Mouse (Mus musculus): ENCODE measurements around the gene Lypd3. TPM values are rescaled to one million over a fixed set of nuclear protein-coding genes. Genes with fewer than 3 reads are reported as not detected.
A peak's percentile ranks its signal among the peaks of the same experiment; 100 is the strongest.

The Lypd3 gene
- 0.05 TPM in 1 of 2 replicates, not detected in the other for polyA plus RNA-seq (2015; fragmentation: Nextera tagmentation; extraction: Ambion mirVana)

- Histone ChIP-seq H3K27ac (ENCODE audit: low read length) (no peak within 1 kb of the TSS), H3K4me3 (ENCODE audit: low read depth, low read length) (no peak within 1 kb of the TSS), H3K4me1 (ENCODE audit: control insufficient read depth, low read depth, low read length) (peaks cover 4% of the 10 kb centered on the region), H3K4me2 (ENCODE audit: low read depth, low read length) (no peak within 1 kb of the TSS), H3K9me3 (replicated peaks; ENCODE audit: control insufficient read depth, low read length) (no peaks in the 10 kb centered on the region), H3K27me3 (ENCODE audit: control insufficient read depth, insufficient read depth, low read depth, low read length) (peaks cover 41% of the 10 kb centered on the region), H3K9ac (ENCODE audit: low read depth, low read length) (no peak within 1 kb of the TSS), H3K36me3 (ENCODE audit: control insufficient read depth, insufficient read depth) (no peaks in the 10 kb centered on the region)
- WGBS (ENCODE audit: insufficient replicate concordance): 36% methylated on average over 15 of the region's 15 CpGs
- ATAC-seq (ENCODE audit: low read depth): no peak
These were observed at the start of gene Lypd3 for GRCm38 (mm10) chr7:24636264-24636663. Gene Lypd3, plus strand, starts transcription at chr7:24636550.

- H3K9ac ChIP-seq (ENCODE audit: low read depth, low read length): no peak overlapping the region
- no peaks in the 10 kb centered on the region for H3K36me3 ChIP-seq (ENCODE audit: control insufficient read depth, insufficient read depth)
- peak; percentile 60 for ATAC-seq (ENCODE audit: low read depth)
- H3K4me2 ChIP-seq (ENCODE audit: low read depth, low read length): peak overlapping the region; percentile 60
- 11% methylated on average over 8 of the region's 8 CpGs for WGBS (ENCODE audit: insufficient replicate concordance)
- peaks cover 13% of the 10 kb centered on the region for H3K4me1 ChIP-seq (ENCODE audit: control insufficient read depth, low read depth, low read length)
- H3K27ac ChIP-seq (ENCODE audit: low read length): no peak overlapping the region
- H3K9me3 ChIP-seq (replicated peaks; ENCODE audit: control insufficient read depth, low read length): no peaks in the 10 kb centered on the region; the same call in 1 of the 2 replicates
- H3K4me3 ChIP-seq (ENCODE audit: low read depth, low read length): peak overlapping the region; percentile 47; the same call in 1 of the 2 replicates
- H3K27me3 ChIP-seq (ENCODE audit: control insufficient read depth, insufficient read depth, low read depth, low read length): peaks cover 20% of the 10 kb centered on the region
These were observed 49.5 kb upstream of the Lypd3 start for GRCm38 (mm10) chr7:24586828-24587227.

- H3K36me3 ChIP-seq (ENCODE audit: control insufficient read depth, insufficient read depth): no peaks in the 10 kb centered on the region
- peak within 1 kb of the TSS; percentile 60 for H3K4me2 ChIP-seq (ENCODE audit: low read depth, low read length)
- H3K4me1 ChIP-seq (ENCODE audit: control insufficient read depth, low read depth, low read length): peaks cover 19% of the 10 kb centered on the region
- WGBS (ENCODE audit: insufficient replicate concordance): 11% methylated on average over 30 of the region's 30 CpGs
- no peak within 1 kb of the TSS for H3K27ac ChIP-seq (ENCODE audit: low read length)
- no peaks in the 10 kb centered on the region; the same call in 1 of the 2 replicates for H3K9me3 ChIP-seq (replicated peaks; ENCODE audit: control insufficient read depth, low read length)
- peak within 1 kb of the TSS; percentile 32 for H3K9ac ChIP-seq (ENCODE audit: low read depth, low read length)
- ATAC-seq (ENCODE audit: low read depth): no peak
- H3K4me3 ChIP-seq (ENCODE audit: low read depth, low read length): peak within 1 kb of the TSS; percentile 47
- H3K27me3 ChIP-seq (ENCODE audit: control insufficient read depth, insufficient read depth, low read depth, low read length): peaks cover 20% of the 10 kb centered on the region
These were observed 48.8 kb upstream of the Lypd3 start, which contains the start of the genes Ethe1 and Zfp575 for GRCm38 (mm10) chr7:24587330-24588105. Gene Ethe1, plus strand, starts transcription at chr7:24587543. Gene Zfp575, minus strand, starts transcription at chr7:24587641.

GRCm38 (mm10) chr7:24588336-24588735 is 48.0 kb upstream of the Lypd3 start:
- WGBS (ENCODE audit: insufficient replicate concordance): 66% methylated on average over 13 of the region's 13 CpGs
- Histone ChIP-seq H3K9me3 (replicated peaks; ENCODE audit: control insufficient read depth, low read length) (no peaks in the 10 kb centered on the region; the same call in 1 of the 2 replicates), H3K36me3 (ENCODE audit: control insufficient read depth, insufficient read depth) (no peaks in the 10 kb centered on the region), H3K4me1 (ENCODE audit: control insufficient read depth, low read depth, low read length) (peaks cover 28% of the 10 kb centered on the region), H3K27me3 (ENCODE audit: control insufficient read depth, insufficient read depth, low read depth, low read length) (peaks cover 20% of the 10 kb centered on the region), H3K4me3 (ENCODE audit: low read depth, low read length) (no peak overlapping the region), H3K4me2 (ENCODE audit: low read depth, low read length) (no peak overlapping the region), H3K27ac (ENCODE audit: low read length) (no peak overlapping the region), H3K9ac (ENCODE audit: low read depth, low read length) (no peak overlapping the region)
- no peak for ATAC-seq (ENCODE audit: low read depth)

- WGBS (ENCODE audit: insufficient replicate concordance): 39% methylated on average over 5 of the region's 5 CpGs
- no peaks in the 10 kb centered on the region for H3K9me3 ChIP-seq (replicated peaks; ENCODE audit: control insufficient read depth, low read length)
- peak overlapping the region; percentile 12; the same call in 1 of the 2 replicates for H3K4me2 ChIP-seq (ENCODE audit: low read depth, low read length)
- no peaks in the 10 kb centered on the region; the same call in 1 of the 2 replicates for H3K27me3 ChIP-seq (ENCODE audit: control insufficient read depth, insufficient read depth, low read depth, low read length)
- no peaks in the 10 kb centered on the region for H3K36me3 ChIP-seq (ENCODE audit: control insufficient read depth, insufficient read depth)
- H3K27ac ChIP-seq (ENCODE audit: low read length): 0 out of 2 replicates have a peak overlapping the region, but pooled peaks have one; percentile 10
- peak; percentile 62 for ATAC-seq (ENCODE audit: low read depth)
- peaks cover 38% of the 10 kb centered on the region for H3K4me1 ChIP-seq (ENCODE audit: control insufficient read depth, low read depth, low read length)
- no peak overlapping the region for H3K4me3 ChIP-seq (ENCODE audit: low read depth, low read length)
- H3K9ac ChIP-seq (ENCODE audit: low read depth, low read length): no peak overlapping the region
These were observed 44.6 kb upstream of the Lypd3 start for GRCm38 (mm10) chr7:24591735-24592134.

GRCm38 (mm10) chr7:24592163-24592562 is 44.2 kb upstream of the Lypd3 start:
- Histone ChIP-seq H3K36me3 (ENCODE audit: control insufficient read depth, insufficient read depth) (no peaks in the 10 kb centered on the region), H3K27me3 (ENCODE audit: control insufficient read depth, insufficient read depth, low read depth, low read length) (no peaks in the 10 kb centered on the region), H3K4me1 (ENCODE audit: control insufficient read depth, low read depth, low read length) (peaks cover 35% of the 10 kb centered on the region), H3K4me3 (ENCODE audit: low read depth, low read length) (no peak overlapping the region), H3K9me3 (replicated peaks; ENCODE audit: control insufficient read depth, low read length) (no peaks in the 10 kb centered on the region), H3K4me2 (ENCODE audit: low read depth, low read length) (peak overlapping the region; percentile 12; the same call in 1 of the 2 replicates), H3K27ac (ENCODE audit: low read length) (0 out of 2 replicates have a peak overlapping the region, but pooled peaks have one; percentile 10), H3K9ac (ENCODE audit: low read depth, low read length) (no peak overlapping the region)
- no peak for ATAC-seq (ENCODE audit: low read depth)
- WGBS (ENCODE audit: insufficient replicate concordance): 44% methylated on average over 4 of the region's 4 CpGs

- H3K27me3 ChIP-seq (ENCODE audit: control insufficient read depth, insufficient read depth, low read depth, low read length): no peaks in the 10 kb centered on the region
- no peaks in the 10 kb centered on the region for H3K9me3 ChIP-seq (replicated peaks; ENCODE audit: control insufficient read depth, low read length)
- no peak for ATAC-seq (ENCODE audit: low read depth)
- H3K36me3 ChIP-seq (ENCODE audit: control insufficient read depth, insufficient read depth): no peaks in the 10 kb centered on the region
- WGBS (ENCODE audit: insufficient replicate concordance): 73% methylated on average over 6 of the region's 6 CpGs
- no peak overlapping the region for H3K4me3 ChIP-seq (ENCODE audit: low read depth, low read length)
- H3K4me1 ChIP-seq (ENCODE audit: control insufficient read depth, low read depth, low read length): peaks cover 32% of the 10 kb centered on the region
- no peak overlapping the region for H3K4me2 ChIP-seq (ENCODE audit: low read depth, low read length)
- no peak overlapping the region for H3K9ac ChIP-seq (ENCODE audit: low read depth, low read length)
- no peak overlapping the region for H3K27ac ChIP-seq (ENCODE audit: low read length)
These were observed 43.6 kb upstream of the Lypd3 start for GRCm38 (mm10) chr7:24592781-24593180.

- Histone ChIP-seq H3K9me3 (replicated peaks; ENCODE audit: control insufficient read depth, low read length) (no peaks in the 10 kb centered on the region), H3K4me3 (ENCODE audit: low read depth, low read length) (peak overlapping the region; percentile 70), H3K4me2 (ENCODE audit: low read depth, low read length) (peak overlapping the region; percentile 90), H3K27me3 (ENCODE audit: control insufficient read depth, insufficient read depth, low read depth, low read length) (no peaks in the 10 kb centered on the region), H3K27ac (ENCODE audit: low read length) (no peak overlapping the region), H3K9ac (ENCODE audit: low read depth, low read length) (peak overlapping the region; percentile 71), H3K4me1 (ENCODE audit: control insufficient read depth, low read depth, low read length) (peaks cover 34% of the 10 kb centered on the region), H3K36me3 (ENCODE audit: control insufficient read depth, insufficient read depth) (no peaks in the 10 kb centered on the region)
- under 1% methylated on average over 38 of the region's 39 CpGs for WGBS (ENCODE audit: insufficient replicate concordance)
- peak; percentile 90 for ATAC-seq (ENCODE audit: low read depth)
These were observed 42.6 kb upstream of the Lypd3 start for GRCm38 (mm10) chr7:24593621-24594308.
